Mouse (Mus musculus) midbrain, postnatal 0 days (tissue): ENCODE data around the gene Arhgap35. TPM values are rescaled to one million over a fixed set of nuclear protein-coding genes. Genes with fewer than 3 reads are reported as not detected.

Experiments used
- ATAC-seq: fragments of 200-750 bp; cut with Nextera tagmentation; 2 replicates; pipeline ENCODE4 v1.8.0; 2017; ENCODE audit warnings: moderate number of reproducible peaks, mild to moderate bottlenecking, moderate TSS enrichment, moderate library complexity; ENCODE audit not compliant: low FRiP score
- DNase-seq: peaks from one replicate; pipeline ENCODE4 v3.0.0-alpha.2; 2015; ENCODE audit warnings: low spot score
- H3K27ac ChIP-seq: fragments of 300-500 bp; sonication (generic); 2 replicates; pipeline ENCODE4 v1.5.1; 2014; ENCODE audit warnings: low read depth, mild to moderate bottlenecking, low read length, mixed read lengths
- H3K27me3 ChIP-seq: fragments of 300-500 bp; sonication (generic); 2 replicates; pipeline ENCODE4 v1.6.1; 2014; ENCODE audit warnings: low read length, control low read depth, mixed read lengths; ENCODE audit not compliant: insufficient read depth
- H3K36me3 ChIP-seq: fragments of 300-500 bp; sonication (generic); 2 replicates; pipeline ENCODE4 v1.6.1; 2014; ENCODE audit warnings: low read length, control low read depth, mixed read lengths; ENCODE audit not compliant: insufficient read depth
- H3K4me1 ChIP-seq: fragments of 300-500 bp; sonication (generic); 2 replicates; pipeline ENCODE4 v1.6.1; 2014; ENCODE audit warnings: mild to moderate bottlenecking, control low read depth, antibody characterized with exemption, low read length, mixed read lengths; ENCODE audit not compliant: insufficient read depth
- H3K4me2 ChIP-seq: fragments of 300-500 bp; sonication (generic); 2 replicates; pipeline ENCODE4 v1.6.1; 2014; ENCODE audit warnings: low read depth, mild to moderate bottlenecking, low read length, mixed read lengths; ENCODE audit not compliant: poor library complexity, severe bottlenecking
- H3K4me3 ChIP-seq: fragments of 300-500 bp; sonication (generic); 2 replicates; pipeline ENCODE4 v1.5.1; 2014; ENCODE audit warnings: low read depth, mild to moderate bottlenecking, low read length, moderate library complexity
- H3K9ac ChIP-seq: fragments of 300-500 bp; sonication (generic); replicated peaks from 2 replicates; pipeline ENCODE4 v1.6.1; 2014; ENCODE audit warnings: mild to moderate bottlenecking, low read length, moderate library complexity, mixed read lengths; ENCODE audit not compliant: poor library complexity, severe bottlenecking
- H3K9me3 ChIP-seq: fragments of 300-500 bp; sonication (generic); 2 replicates; pipeline ENCODE4 v1.6.1; 2016; ENCODE audit warnings: low read length, control low read depth
- CTCF ChIP-seq: IDR thresholded peaks from 2 replicates; pipeline ENCODE4 v1.5.1; 2016; ENCODE audit warnings: antibody characterized with exemption, mild to moderate bottlenecking
- WGBS: fragments of 180-500 bp; shearing (Covaris S2); extraction: QIAGEN DNeasy Blood & Tissue Kit; methylation state at CpG from one replicate; pipeline ENCODE4 v1.1.7; 2014; 5-methylcytosine and 5-hydroxymethylcytosine counted together
- polyA plus RNA-seq: library from polyadenylated mRNA; unstranded; fragments of >200 nt; fragmentation: Nextera tagmentation; extraction: Ambion mirVana; gene quantifications from 2 replicates; pipeline ENCODE4 v1.2.1, GENCODE M21; 2015
- total RNA-seq: library from RNA; depleted of rRNA; stranded (reverse); fragments of >200 nt; gene quantifications from 2 replicates; pipeline ENCODE4 v1.2.3, GENCODE M21; 2014

Arhgap35 gene
- total and polyA plus RNA-seq, 2 experiments from 2014 or later = 26.9 to 157 TPM

GRCm38 (mm10) chr7:16466565-16466964 is 148.2 kb downstream of the Arhgap35 start:
- ATAC-seq = no peak
- peak; percentile 21 for DNase-seq

GRCm38 (mm10) chr7:16465568-16465967 is 149.2 kb downstream of the Arhgap35 start:
- Histone ChIP-seq H3K27me3 (peaks cover 7% of the 10 kb centered on the region), H3K27ac (no peak overlapping the region), H3K9ac (no peak overlapping the region), H3K4me1 (no peaks in the 10 kb centered on the region), H3K4me3 (no peak overlapping the region), H3K36me3 (no peaks in the 10 kb centered on the region), H3K9me3 (no peaks in the 10 kb centered on the region), H3K4me2 (no peak overlapping the region)
- DNase-seq = no peak
- ATAC-seq = no peak
- WGBS = 92% methylated on average over 5 of the region's 5 CpGs
- TF ChIP-seq CTCF = no peak

More at GRCm38 (mm10) chr7:16466565-16466964, 148.2 kb downstream of the Arhgap35 start:
- H3K9ac ChIP-seq = no peak overlapping the region
- no peak overlapping the region for H3K27ac ChIP-seq
- H3K36me3 ChIP-seq = no peaks in the 10 kb centered on the region
- H3K27me3 ChIP-seq = peaks cover 4% of the 10 kb centered on the region
- 66% methylated on average over 4 of the region's 4 CpGs for whole genome bisulfite sequencing
- H3K4me3 ChIP-seq = no peak overlapping the region
- no peaks in the 10 kb centered on the region for H3K9me3 ChIP-seq
- TF ChIP-seq CTCF = peak; percentile 53
- H3K4me1 ChIP-seq = no peaks in the 10 kb centered on the region
- no peak overlapping the region for H3K4me2 ChIP-seq

- no peak overlapping the region for H3K4me2 ChIP-seq
- no peak overlapping the region for H3K27ac ChIP-seq
- H3K4me3 ChIP-seq = no peak overlapping the region
- no peaks in the 10 kb centered on the region for H3K4me1 ChIP-seq
- no peaks in the 10 kb centered on the region for H3K9me3 ChIP-seq
- no peak overlapping the region for H3K9ac ChIP-seq
- WGBS = 15% methylated on average over 8 of the region's 8 CpGs
- DNase-seq (peak; percentile 65), ATAC-seq (peak; percentile 20; the same call in 1 of the 2 replicates)
- no peaks in the 10 kb centered on the region for H3K36me3 ChIP-seq
- H3K27me3 ChIP-seq = peaks cover 7% of the 10 kb centered on the region
- peak; percentile 94 for TF ChIP-seq CTCF
Observed at GRCm38 (mm10) chr7:16465160-16465559, 149.6 kb downstream of the Arhgap35 start.

- H3K27me3 ChIP-seq = peaks cover 6% of the 10 kb centered on the region
- no peaks in the 10 kb centered on the region for H3K9me3 ChIP-seq
- no peak for ATAC-seq
- WGBS = 2% methylated on average over 14 of the region's 14 CpGs
- no peak overlapping the region for H3K9ac ChIP-seq
- H3K36me3 ChIP-seq = no peaks in the 10 kb centered on the region
- no peak overlapping the region for H3K27ac ChIP-seq
- no peak overlapping the region for H3K4me3 ChIP-seq
- H3K4me2 ChIP-seq = no peak overlapping the region
- no peaks in the 10 kb centered on the region for H3K4me1 ChIP-seq
- peak; percentile 80 for DNase-seq
- TF ChIP-seq CTCF = peak; percentile 88
Observed at GRCm38 (mm10) chr7:16463214-16463613, 151.6 kb downstream of the Arhgap35 start.

- Histone ChIP-seq H3K27me3 (peaks cover 3% of the 10 kb centered on the region; the same call in 1 of the 2 replicates), H3K9ac (no peak overlapping the region), H3K4me3 (no peak overlapping the region), H3K9me3 (no peaks in the 10 kb centered on the region), H3K4me1 (no peaks in the 10 kb centered on the region), H3K36me3 (no peaks in the 10 kb centered on the region), H3K27ac (no peak overlapping the region), H3K4me2 (no peak overlapping the region)
- ATAC-seq (no peak), DNase-seq (no peak)
- WGBS = 75% methylated on average over 6 of the region's 6 CpGs
- TF ChIP-seq CTCF = no peak
Observed at GRCm38 (mm10) chr7:16461705-16462104, 153.1 kb downstream of the Arhgap35 start.

GRCm38 (mm10) chr7:16461151-16461550 is 153.6 kb downstream of the Arhgap35 start:
- 68% methylated on average over 6 of the region's 6 CpGs for WGBS
- no peak for TF ChIP-seq CTCF
- Histone ChIP-seq H3K36me3 (no peaks in the 10 kb centered on the region), H3K27me3 (peaks cover 3% of the 10 kb centered on the region; the same call in 1 of the 2 replicates), H3K4me3 (no peak overlapping the region), H3K4me1 (no peaks in the 10 kb centered on the region), H3K9me3 (no peaks in the 10 kb centered on the region), H3K9ac (no peak overlapping the region), H3K4me2 (no peak overlapping the region), H3K27ac (no peak overlapping the region)
- ATAC-seq = no peak
- no peak for DNase-seq
